Mouse (Mus musculus) CD4-positive naive resting alpha-beta T cell, adult 76 days (primary cell): ENCODE data around the gene Lhfpl2. TPM values are rescaled to one million over a fixed set of nuclear protein-coding genes. Genes with fewer than 3 reads are reported as not detected.

Experiments used
- total RNA-seq: library from RNA; stranded (reverse); gene quantifications from one replicate; pipeline ENCODE4 v1.2.4, GENCODE M21; 2023

Gene Lhfpl2
- total RNA-seq, result not detected

DNA sequence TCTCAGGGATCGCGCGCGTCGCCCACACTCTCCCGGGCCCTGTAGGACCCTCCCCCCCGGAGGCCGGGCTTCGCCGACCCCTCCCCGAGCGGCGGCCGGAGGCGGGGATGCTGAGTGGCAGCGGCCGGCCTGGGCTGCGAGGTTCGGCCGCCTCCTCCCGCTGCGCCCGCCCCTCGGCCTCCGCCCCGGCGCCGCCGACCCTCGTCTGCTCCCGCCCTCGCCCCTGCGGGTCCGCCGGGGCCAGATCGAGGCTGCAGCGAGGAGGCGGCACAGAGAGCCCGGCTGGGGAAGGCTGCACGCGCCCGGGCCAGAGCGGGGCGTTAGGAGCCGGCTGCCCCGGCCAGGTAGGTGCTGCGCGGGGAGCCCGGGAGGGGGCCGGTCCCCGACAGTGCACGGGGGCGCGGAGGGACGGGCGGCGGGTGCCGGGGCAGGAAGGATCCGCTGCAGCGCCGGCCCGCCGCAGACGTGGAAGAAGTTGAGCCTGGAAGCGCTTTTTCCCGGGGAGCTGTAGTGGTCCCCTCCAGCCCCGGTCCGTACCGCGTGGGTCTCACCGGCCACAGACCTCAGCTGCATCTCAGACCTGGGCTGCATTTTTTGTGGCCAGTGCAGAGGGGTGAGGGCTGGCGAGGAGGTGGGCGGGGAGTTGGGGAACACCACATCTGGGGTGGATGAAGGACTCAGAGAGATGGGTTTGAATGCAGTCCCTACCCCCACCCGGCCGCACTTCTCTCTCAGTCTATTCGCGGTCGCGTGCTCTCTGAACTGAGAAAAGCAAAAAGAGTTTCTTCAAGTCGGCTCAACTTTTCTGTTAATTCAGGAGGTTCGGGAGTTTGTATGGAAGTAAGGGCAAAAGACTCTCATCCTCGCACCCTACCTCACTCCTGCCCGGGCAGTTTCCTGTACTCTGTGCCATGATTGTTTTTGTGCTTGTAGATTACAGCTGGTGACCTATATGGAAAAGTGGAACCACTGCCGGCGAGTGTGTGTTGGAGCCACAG is at the start of gene Lhfpl2:
Gene Lhfpl2 (plus strand): TSS at position 234 of the 998 bp plus-strand sequence.

Other genes with a start within 250 kb of the Lhfpl2 start
- 2.1 TPM for gene Scamp1, start 228.1 kb downstream of the Lhfpl2 start, total RNA-seq